15 mouse cellular contexts compared by ENCODE assay signal in genomic region chr3:27651731-27652130, GRCm38 (mm10). TPM values are rescaled to one million over a fixed set of nuclear protein-coding genes. Genes with fewer than 3 reads are reported as not detected.
DNase-seq lines count a peak whose midpoint lies in the region; ATAC-seq and TF ChIP-seq lines count a peak whose summit lies in the region.
"Had no signal": no experiment of that assay in that cellular context is flagged by ENCODE, and none has a peak within 500 bp of the region (broad histone marks: within the 10 kb centered on the region; RNA-seq: fewer than 3 reads in every experiment).

No protein-coding gene starts in this region.

- CTCF ChIA-PET in Patski (lab: Charles Lee): interaction anchor here (0.9 to 1.8 kb wide), 9 partner anchors 10 to 381 kb away, joined by 3 to 8 read pairs (median 3); no protein-coding TSS in a partner anchor

- no peak overlapping the region for H3K4me3 ChIP-seq in heart, embryonic 11.5 days (ENCODE audit: low read depth, low read length)
- H3K4me3 ChIP-seq in lung, embryonic 14.5 days (ENCODE audit: low read depth, low read length): no peak overlapping the region
- H3K4me3 ChIP-seq in forebrain, embryonic 14.5 days (ENCODE audit: low read depth, low read length): no peak overlapping the region
- H3K4me3 ChIP-seq: hindbrain, embryonic 12.5 days; intestine, embryonic 15.5 days; neural tube, embryonic 12.5 days had no signal

- no peak overlapping the region for H3K4me2 ChIP-seq in heart, embryonic 11.5 days
- 0 out of 2 replicates have a peak overlapping the region, but pooled peaks have one; percentile 10 for H3K4me2 ChIP-seq in lung, embryonic 14.5 days
- no peak overlapping the region for H3K4me2 ChIP-seq in forebrain, embryonic 14.5 days (ENCODE audit: low read length)
- H3K4me2 ChIP-seq: hindbrain, embryonic 12.5 days; intestine, embryonic 15.5 days; neural tube, embryonic 12.5 days had no signal

- H3K27me3 ChIP-seq in heart, embryonic 11.5 days (ENCODE audit: control insufficient read depth, insufficient read depth, low read length): no peaks in the 10 kb centered on the region
- no peaks in the 10 kb centered on the region for H3K27me3 ChIP-seq in lung, embryonic 14.5 days (ENCODE audit: insufficient read depth, low read length)
- H3K27me3 ChIP-seq in Patski: no peaks in the 10 kb centered on the region
- no peaks in the 10 kb centered on the region for H3K27me3 ChIP-seq in forebrain, embryonic 14.5 days (replicated peaks; ENCODE audit: control insufficient read depth, insufficient read depth, low read length)
- H3K27me3 ChIP-seq: hindbrain, embryonic 12.5 days; intestine, embryonic 15.5 days; neural tube, embryonic 12.5 days had no signal

- 52% methylated on average over 6 of the region's 6 CpGs for WGBS in heart, embryonic 11.5 days (ENCODE audit: insufficient replicate concordance)
- 49% methylated on average over 6 of the region's 6 CpGs for WGBS in lung, embryonic 14.5 days
- 40% methylated on average over 6 of the region's 6 CpGs for WGBS in forebrain, embryonic 14.5 days

- POLR2A ChIA-PET in Patski (lab: Charles Lee): interaction anchor here (0.7 to 1.5 kb wide), 7 partner anchors 24 to 210 kb away, joined by 3 to 6 read pairs (median 3); partner anchors contain the start of gene Fndc3b

- no peak for DNase-seq in heart, postnatal 36 days
- DNase-seq in lung, embryonic 14.5 days: peak; percentile 35
- no peak for DNase-seq in lung, postnatal 4 days
- peak; percentile 75 for DNase-seq in Patski (ENCODE audit: low read depth, low spot score)
- peak; percentile 48 for DNase-seq in forebrain, embryonic 14.5 days (ENCODE audit: low spot score)
- no peak for DNase-seq in layer of hippocampus, postnatal 36 days
- DNase-seq in adrenal gland, adult 2 months: no peak
- DNase-seq: adrenal gland, postnatal 14 days; cerebellum, adult 8-10 months; kidney, postnatal 36 days had no signal

- H3K27ac ChIP-seq in heart, embryonic 11.5 days (ENCODE audit: low read depth, low read length): 0 out of 2 replicates have a peak overlapping the region, but pooled peaks have one; percentile 50
- H3K27ac ChIP-seq in lung, embryonic 14.5 days (ENCODE audit: low read depth): peak overlapping the region; percentile 88
- no peak overlapping the region for H3K27ac ChIP-seq in forebrain, embryonic 14.5 days (ENCODE audit: low read depth, low read length)
- H3K27ac ChIP-seq: hindbrain, embryonic 12.5 days; intestine, embryonic 15.5 days; liver, embryonic 14.5 days; neural tube, embryonic 12.5 days had no signal

- H3K4me1 ChIP-seq in heart, embryonic 11.5 days (ENCODE audit: control insufficient read depth, insufficient read depth, low read length): peaks cover 86% of the 10 kb centered on the region
- peaks cover 22% of the 10 kb centered on the region for H3K4me1 ChIP-seq in lung, embryonic 14.5 days (ENCODE audit: insufficient read depth)
- H3K4me1 ChIP-seq in forebrain, embryonic 14.5 days (ENCODE audit: control insufficient read depth, insufficient read depth, low read length): 0 out of 2 replicates have a peak, but pooled peaks cover 3% of the 10 kb centered on the region

- no peaks in the 10 kb centered on the region for H3K36me3 ChIP-seq in heart, embryonic 11.5 days (ENCODE audit: control insufficient read depth, insufficient read depth, low read length)
- H3K36me3 ChIP-seq in lung, embryonic 14.5 days (ENCODE audit: insufficient read depth): no peaks in the 10 kb centered on the region
- H3K36me3 ChIP-seq in forebrain, embryonic 14.5 days (ENCODE audit: control insufficient read depth, insufficient read depth, low read length): no peaks in the 10 kb centered on the region
- H3K36me3 ChIP-seq: hindbrain, embryonic 12.5 days; intestine, embryonic 15.5 days; neural tube, embryonic 12.5 days had no signal

- H3K9me3 ChIP-seq in heart, embryonic 11.5 days (replicated peaks; ENCODE audit: control insufficient read depth, low read length): no peaks in the 10 kb centered on the region
- no peaks in the 10 kb centered on the region for H3K9me3 ChIP-seq in lung, embryonic 14.5 days (ENCODE audit: low read depth, low read length)
- no peaks in the 10 kb centered on the region for H3K9me3 ChIP-seq in forebrain, embryonic 14.5 days (replicated peaks; ENCODE audit: control insufficient read depth, low read length)
- H3K9me3 ChIP-seq: hindbrain, embryonic 12.5 days; intestine, embryonic 15.5 days; neural tube, embryonic 12.5 days had no signal

- intact Hi-C loops in heart, postnatal 36 days (cut with DNase I): no loop called here

- ATAC-seq in heart, embryonic 11.5 days (replicated peaks; ENCODE audit: insufficient number of reproducible peaks, low FRiP score, low TSS enrichment): no peak
- 0 out of 2 replicates have a peak, but pooled peaks have one; percentile 8 for ATAC-seq in lung, embryonic 14.5 days (ENCODE audit: insufficient read depth)
- ATAC-seq in Patski: peak; percentile 52
- peak; percentile 68; the same call in 1 of the 2 replicates for ATAC-seq in forebrain, embryonic 14.5 days
- ATAC-seq: intestine, embryonic 15.5 days had no signal

- in situ Hi-C loops in Patski (cut with MboI; ENCODE audit: low pct_unique_long_range_greater_than_20kb): no loop called here

- TF ChIP-seq CTCF in lung, embryonic 14.5 days (IDR thresholded peaks at IDR 0.05; ENCODE audit: low read depth): no peak
- no peak for TF ChIP-seq CTCF in Patski (IDR thresholded peaks at IDR 0.05)

- no peak overlapping the region for H3K9ac ChIP-seq in heart, embryonic 11.5 days (ENCODE audit: low read depth, low read length)
- no peak overlapping the region for H3K9ac ChIP-seq in lung, embryonic 14.5 days
- no peak overlapping the region for H3K9ac ChIP-seq in forebrain, embryonic 14.5 days (ENCODE audit: low read length)
- H3K9ac ChIP-seq: hindbrain, embryonic 12.5 days; intestine, embryonic 15.5 days; liver, embryonic 14.5 days; neural tube, embryonic 12.5 days had no signal

RNA-seq across cellular contexts. Expression of gene Fndc3b, which starts 59.4 kb away (rescaled TPM):
- polyA plus RNA-seq in heart, embryonic 11.5 days (2014; fragmentation: Nextera tagmentation; extraction: Ambion mirVana): 27.5 and 28.6 TPM in 2 replicates
- 10 to 100 TPM; 58.3 to 58.7 TPM for total RNA-seq in heart, postnatal 36 days (2021)
- polyA plus RNA-seq in lung, embryonic 14.5 days (2014; fragmentation: Nextera tagmentation; extraction: Ambion mirVana): 35.7 and 37.1 TPM in 2 replicates
- polyA plus RNA-seq in Patski (2021): 153 TPM
- 4.7 and 6.9 TPM in 2 replicates for polyA plus RNA-seq in forebrain, embryonic 14.5 days (2014; fragmentation: Nextera tagmentation; extraction: Ambion mirVana)
- total RNA-seq in layer of hippocampus, postnatal 36 days (2021): 10 to 100 TPM; 21.0 to 22.9 TPM
- 100 to 1,000 TPM in 1 of 2 experiments, 10 to 100 TPM in 1; 88.9 to 120 TPM for total RNA-seq in adrenal gland, adult 2 months (2021)
- polyA plus RNA-seq in adrenal gland, adult 2 months (2012; rRNA removed): 15.5 and 27.9 TPM in 2 replicates

Comparison
In these comparisons a context has a peak if more than half of its experiments do, and no peak if none do; other contexts are left out.
1. DNase-seq: peak in lung, embryonic 14.5 days (single experiment), Patski (single experiment) and forebrain, embryonic 14.5 days (single experiment); none in heart, postnatal 36 days (0 of 2), lung, postnatal 4 days (0 of 2), layer of hippocampus, postnatal 36 days (0 of 2) and adrenal gland, adult 2 months (single experiment).